Mouse (Mus musculus) myocyte (in vitro differentiated cells): ENCODE measurements around the gene Mipol1. TPM values are rescaled to one million over a fixed set of nuclear protein-coding genes. Genes with fewer than 3 reads are reported as not detected.

ENCODE experiments used
- H3K27me3 ChIP-seq: one replicate; pipeline ENCODE4 v1.6.1; 2011; ENCODE audit not compliant: control insufficient read depth, insufficient read depth, insufficient read length
- H3K36me3 ChIP-seq: one replicate; pipeline ENCODE4 v1.6.1; 2011; ENCODE audit not compliant: control insufficient read depth, insufficient read depth
- H3K4me2 ChIP-seq: one replicate; pipeline ENCODE4 v1.6.1; 2011; ENCODE audit warnings: low read depth, control low read depth
- H3K4me3 ChIP-seq: one replicate; pipeline ENCODE4 v1.5.1; 2011; ENCODE audit warnings: mild to moderate bottlenecking, control low read depth, moderate library complexity
- H3K79me2 ChIP-seq: one replicate; pipeline ENCODE4 v1.6.1; 2011; ENCODE audit not compliant: control insufficient read depth, insufficient read depth
- H3ac ChIP-seq: one replicate; pipeline ENCODE4 v1.6.1; 2011; ENCODE audit not compliant: control insufficient read depth, insufficient read length
- CEBPB ChIP-seq: IDR thresholded peaks from 2 replicates; pipeline ENCODE4 v1.6.1; 2011; ENCODE audit warnings: mild to moderate bottlenecking, moderate library complexity; ENCODE audit not compliant: poor library complexity, insufficient read depth, severe bottlenecking
- E2F4 ChIP-seq: IDR thresholded peaks from one replicate; pipeline ENCODE4 v1.6.1; 2011; ENCODE audit warnings: mild to moderate bottlenecking, control low read depth, moderate library complexity; ENCODE audit not compliant: insufficient read depth
- MAX ChIP-seq: IDR thresholded peaks from one replicate; pipeline ENCODE4 v1.6.1; 2011; ENCODE audit warnings: low read depth, mild to moderate bottlenecking, control low read depth
- MYOD1 ChIP-seq, 3 experiments: IDR thresholded peaks; one replicate each; pipeline ENCODE4 v1.6.1; 2011; ENCODE audit warnings: control low read depth in 2 of 3, low read depth in 2 of 3, mild to moderate bottlenecking in 2 of 3, moderate library complexity in 1 of 3; ENCODE audit not compliant: insufficient read length in 2 of 3, control insufficient read depth in 1 of 3
- MYOG ChIP-seq, 3 experiments: IDR thresholded peaks; one replicate each; pipeline ENCODE4 v1.6.1; 2011; ENCODE audit warnings: control low read depth in 2 of 3, low read depth in 2 of 3, mild to moderate bottlenecking in 2 of 3; ENCODE audit not compliant: insufficient read length in 2 of 3, control insufficient read depth in 1 of 3, insufficient read depth in 1 of 3
- POLR2A ChIP-seq: IDR thresholded peaks from one replicate; pipeline ENCODE4 v1.6.1; 2011; ENCODE audit warnings: low read depth, mild to moderate bottlenecking, control low read depth, moderate library complexity; ENCODE audit not compliant: insufficient read length
- POLR2AphosphoS2 ChIP-seq: IDR thresholded peaks from one replicate; pipeline ENCODE4 v1.6.1; 2011; ENCODE audit warnings: low read depth, control low read depth; ENCODE audit not compliant: insufficient read length
- REST ChIP-seq: IDR thresholded peaks from one replicate; pipeline ENCODE4 v1.6.1; 2011; ENCODE audit warnings: mild to moderate bottlenecking, control low read depth, moderate library complexity; ENCODE audit not compliant: insufficient read depth, insufficient read length
- SRF ChIP-seq: IDR thresholded peaks from one replicate; pipeline ENCODE4 v1.6.1; 2011; ENCODE audit warnings: low read depth; ENCODE audit not compliant: control insufficient read depth, insufficient read length
- TCF12 ChIP-seq: IDR thresholded peaks from one replicate; pipeline ENCODE4 v1.6.1; 2011; ENCODE audit warnings: mild to moderate bottlenecking, control low read depth; ENCODE audit not compliant: poor library complexity, insufficient read depth, severe bottlenecking
- TCF3 ChIP-seq: IDR thresholded peaks from one replicate; pipeline ENCODE4 v1.6.1; 2011; ENCODE audit warnings: low read depth, control low read depth; ENCODE audit not compliant: insufficient read length
- USF1 ChIP-seq: IDR thresholded peaks from one replicate; pipeline ENCODE4 v1.6.1; 2011; ENCODE audit warnings: low read depth, mild to moderate bottlenecking, control low read depth, moderate library complexity
- polyA plus RNA-seq: library from polyadenylated mRNA; unstranded; fragments of >200 nt; fragmentation: generic; extraction: Trizol; gene quantifications from one replicate; pipeline ENCODE4 v1.2.1, GENCODE M21; 2012; ENCODE audit warnings: missing spikeins

Gene Mipol1
- polyA plus RNA-seq, 1 experiment, result 1.6 TPM

GRCm38 (mm10) chr12:57339053-57339452 is 108.8 kb downstream of the Mipol1 start:
- H3K4me3 ChIP-seq, result no peak overlapping the region
- H3K27me3 ChIP-seq, result no peaks in the 10 kb centered on the region
- H3K36me3 ChIP-seq, result no peaks in the 10 kb centered on the region
- no peak overlapping the region for H3K4me2 ChIP-seq
- TF ChIP-seq TCF3, result no peak
- no peaks in the 10 kb centered on the region for H3K79me2 ChIP-seq
- H3ac ChIP-seq, result no peak overlapping the region

- Histone ChIP-seq H3K27me3 (no peaks in the 10 kb centered on the region), H3K36me3 (no peaks in the 10 kb centered on the region), H3K4me3 (no peak overlapping the region), H3K4me2 (no peak overlapping the region), H3K79me2 (no peaks in the 10 kb centered on the region), H3ac (no peak overlapping the region)
- TF ChIP-seq CEBPB (no peak), REST (no peak), SRF (no peak), POLR2AphosphoS2 (no peak), TCF12 (no peak), USF1 (no peak)
Measured at GRCm38 (mm10) chr12:57340111-57340510, 109.9 kb downstream of the Mipol1 start.

GRCm38 (mm10) chr12:57362732-57363131 is 132.5 kb downstream of the Mipol1 start:
- H3K27me3 ChIP-seq, result no peaks in the 10 kb centered on the region
- H3K4me2 ChIP-seq, result no peak overlapping the region
- H3K36me3 ChIP-seq, result no peaks in the 10 kb centered on the region
- H3K79me2 ChIP-seq, result no peaks in the 10 kb centered on the region
- no peak overlapping the region for H3K4me3 ChIP-seq
- TF ChIP-seq MAX (no peak), USF1 (no peak), MYOD1 (IDR thresholded peaks at IDR 0.05; ENCODE audit: control insufficient read depth in 1 of 3, insufficient read length in 2 of 3, low read depth in 2 of 3) (no peak), TCF12 (no peak), MYOG (IDR thresholded peaks at IDR 0.05; ENCODE audit: control insufficient read depth in 1 of 3, insufficient read depth in 1 of 3, insufficient read length in 2 of 3, low read depth in 2 of 3) (no peak), SRF (no peak), E2F4 (no peak), TCF3 (no peak), CEBPB (no peak), POLR2AphosphoS2 (no peak), POLR2A (no peak)
- H3ac ChIP-seq, result no peak overlapping the region

GRCm38 (mm10) chr12:57364027-57364426 is 133.8 kb downstream of the Mipol1 start:
- Histone ChIP-seq H3ac (no peak overlapping the region), H3K27me3 (no peaks in the 10 kb centered on the region), H3K4me3 (no peak overlapping the region), H3K79me2 (no peaks in the 10 kb centered on the region), H3K4me2 (no peak overlapping the region), H3K36me3 (no peaks in the 10 kb centered on the region)
- no peak for TF ChIP-seq TCF12
- no peak for TF ChIP-seq POLR2AphosphoS2
- TF ChIP-seq TCF3, result no peak
- no peak for TF ChIP-seq MYOD1 (IDR thresholded peaks at IDR 0.05; ENCODE audit: control insufficient read depth in 1 of 3, insufficient read length in 2 of 3, low read depth in 2 of 3)
- TF ChIP-seq SRF, result no peak
- no peak for TF ChIP-seq REST
- no peak for TF ChIP-seq E2F4
- TF ChIP-seq MYOG (IDR thresholded peaks at IDR 0.05; ENCODE audit: control insufficient read depth in 1 of 3, insufficient read depth in 1 of 3, insufficient read length in 2 of 3, low read depth in 2 of 3), result no peak
- TF ChIP-seq MAX, result no peak
- TF ChIP-seq USF1, result no peak
- TF ChIP-seq POLR2A, result no peak
- TF ChIP-seq CEBPB, result no peak

GRCm38 (mm10) chr12:57371790-57372547 is 141.7 kb downstream of the Mipol1 start:
- Histone ChIP-seq H3ac (no peak overlapping the region), H3K36me3 (no peaks in the 10 kb centered on the region), H3K27me3 (no peaks in the 10 kb centered on the region), H3K4me3 (no peak overlapping the region), H3K4me2 (no peak overlapping the region), H3K79me2 (no peaks in the 10 kb centered on the region)
- no peak for TF ChIP-seq TCF12
- TF ChIP-seq USF1, result no peak
- no peak for TF ChIP-seq POLR2A
- no peak for TF ChIP-seq E2F4
- no peak for TF ChIP-seq MAX
- TF ChIP-seq REST, result no peak
- no peak for TF ChIP-seq SRF
